Mouse (Mus musculus) CH12.LX (cell line): ENCODE results near the gene Car4. TPM values are rescaled to one million over a fixed set of nuclear protein-coding genes. Genes with fewer than 3 reads are reported as not detected.

Source experiments
- DNase-seq: peaks from one replicate; pipeline ENCODE4 v3.0.0-alpha.2; 2013; ENCODE audit errors: extremely low read depth
- H3K27ac ChIP-seq: 2 replicates; pipeline ENCODE4 v1.5.1; 2012; ENCODE audit warnings: low read depth, mild to moderate bottlenecking, control low read depth, moderate library complexity; ENCODE audit not compliant: insufficient read depth
- H3K27me3 ChIP-seq: replicated peaks from 2 replicates; pipeline ENCODE3; 2012; ENCODE audit warnings: inconsistent platforms
- H3K36me3 ChIP-seq, 2 experiments: replicated peaks in 1 of 2; 2 replicates each; pipeline versions ENCODE3 to v1.6.1; 2012; ENCODE audit warnings: inconsistent platforms in 1 of 2, low read length in 1 of 2, mild to moderate bottlenecking in 1 of 2, mixed read lengths in 1 of 2, moderate library complexity in 1 of 2; ENCODE audit not compliant: control insufficient read depth in 1 of 2, insufficient read depth in 1 of 2
- H3K4me1 ChIP-seq, 2 experiments: 2 replicates each; pipeline ENCODE4 v1.6.1; 2012; ENCODE audit warnings: inconsistent platforms in 1 of 2, moderate library complexity in 1 of 2; ENCODE audit not compliant: insufficient read depth in 2 of 2, control insufficient read depth in 1 of 2
- H3K4me2 ChIP-seq: 2 replicates; pipeline ENCODE4 v1.6.1; 2012; ENCODE audit warnings: low read depth, mild to moderate bottlenecking, control low read depth; ENCODE audit not compliant: poor library complexity, insufficient read depth, severe bottlenecking
- H3K4me3 ChIP-seq, 3 experiments: fragments of 150-350 bp in 1 of 3; sonication (generic) in 1 of 3; replicated peaks in 1 of 3; 2 replicates each; pipeline versions ENCODE3 to v1.5.1; 2011 to 2012; ENCODE audit warnings: low read depth in 2 of 3, low read length in 2 of 3, mild to moderate bottlenecking in 2 of 3, moderate library complexity in 2 of 3, control low read depth in 1 of 3, improper control_type of control experiment in 1 of 3, inconsistent platforms in 1 of 3, mixed read lengths in 1 of 3; ENCODE audit not compliant: poor library complexity in 1 of 3
- H3K79me2 ChIP-seq: replicated peaks from 2 replicates; pipeline ENCODE4 v1.6.1; 2012; ENCODE audit warnings: mild to moderate bottlenecking, moderate library complexity; ENCODE audit not compliant: control insufficient read depth, poor library complexity, insufficient read depth, severe bottlenecking; ENCODE audit errors: extremely low read depth
- H3K9ac ChIP-seq: 2 replicates; pipeline ENCODE4 v1.6.1; 2012; ENCODE audit warnings: low read depth, mild to moderate bottlenecking, control low read depth, moderate library complexity; ENCODE audit not compliant: insufficient read depth
- H3K9me3 ChIP-seq: replicated peaks from 2 replicates; pipeline ENCODE3; 2012; ENCODE audit warnings: low read length, inconsistent platforms, mixed read lengths
- CHD2 ChIP-seq: IDR thresholded peaks from 2 replicates; pipeline ENCODE4 v1.6.1; 2011; ENCODE audit warnings: low read length, improper control_type of control experiment
- GABPA ChIP-seq: IDR thresholded peaks from 2 replicates; pipeline ENCODE4 v1.6.1; 2012; ENCODE audit warnings: low read depth, low read length, improper control_type of control experiment, inconsistent platforms; ENCODE audit not compliant: insufficient replicate concordance
- HCFC1 ChIP-seq: IDR thresholded peaks from 2 replicates; pipeline ENCODE4 v1.6.1; 2012; ENCODE audit warnings: low read depth, mild to moderate bottlenecking, inconsistent platforms, low read length, improper control_type of control experiment
- IRF4 ChIP-seq: IDR thresholded peaks from 2 replicates; pipeline ENCODE4 v1.6.1; 2014; ENCODE audit warnings: low read depth, mild to moderate bottlenecking, inconsistent platforms, low read length, improper control_type of control experiment
- JUN ChIP-seq: IDR thresholded peaks from 2 replicates; pipeline ENCODE4 v1.6.1; 2011; ENCODE audit warnings: low read depth, mild to moderate bottlenecking, low read length, improper control_type of control experiment, moderate library complexity; ENCODE audit not compliant: insufficient read depth
- KAT2A ChIP-seq: IDR thresholded peaks from 2 replicates; pipeline ENCODE4 v1.6.1; 2012; ENCODE audit warnings: low read length, improper control_type of control experiment, inconsistent platforms; ENCODE audit not compliant: insufficient replicate concordance
- MAFK ChIP-seq: IDR thresholded peaks from 2 replicates; pipeline ENCODE4 v1.6.1; 2011; ENCODE audit warnings: low read length, improper control_type of control experiment; ENCODE audit not compliant: insufficient replicate concordance
- MYC ChIP-seq: IDR thresholded peaks from 2 replicates; pipeline ENCODE4 v1.6.1; 2011; ENCODE audit warnings: low read depth, mild to moderate bottlenecking, improper control_type of control experiment, low read length
- NRF1 ChIP-seq: IDR thresholded peaks from 2 replicates; pipeline ENCODE4 v1.6.1; 2014; ENCODE audit warnings: low read depth, mild to moderate bottlenecking, inconsistent platforms, low read length, improper control_type of control experiment, moderate library complexity
- RAD21 ChIP-seq: IDR thresholded peaks from 2 replicates; pipeline ENCODE4 v1.6.1; 2011; ENCODE audit warnings: low read depth, mild to moderate bottlenecking, low read length, improper control_type of control experiment, moderate library complexity
- RCOR1 ChIP-seq: conservative IDR thresholded peaks from 2 replicates; pipeline ENCODE4 v1.6.1; 2012; ENCODE audit warnings: low read depth, mild to moderate bottlenecking, inconsistent platforms, low read length, improper control_type of control experiment
- SIN3A ChIP-seq: IDR thresholded peaks from 2 replicates; pipeline ENCODE4 v1.6.1; 2012; ENCODE audit warnings: low read length, improper control_type of control experiment, inconsistent platforms
- SMC3 ChIP-seq: IDR thresholded peaks from 2 replicates; pipeline ENCODE4 v1.6.1; 2011; ENCODE audit warnings: low read depth, low read length, improper control_type of control experiment
- USF1 ChIP-seq: IDR thresholded peaks from 2 replicates; pipeline ENCODE4 v1.6.1; 2014; ENCODE audit warnings: low read depth, mild to moderate bottlenecking, inconsistent platforms, low read length, improper control_type of control experiment
- USF2 ChIP-seq: conservative IDR thresholded peaks from 2 replicates; pipeline ENCODE4 v1.6.1; 2011; ENCODE audit warnings: low read depth, low read length, improper control_type of control experiment
- ZC3H11A ChIP-seq: IDR thresholded peaks from 2 replicates; pipeline ENCODE4 v1.6.1; 2012; ENCODE audit warnings: low read depth, mild to moderate bottlenecking, inconsistent platforms, low read length, improper control_type of control experiment
- dilution Hi-C: fragments of 300-500 bp; cut with MboI; formaldehyde crosslinking; loops from 2 replicates; pipeline ENCODE4 v1.14.3; 2020; ENCODE audit warnings: low sequenced_read_pairs; ENCODE audit not compliant: extremely low pct_unique_long_range_greater_than_20kb, extremely low pct_ligation_motif_present
- in situ Hi-C: fragments of 300-500 bp; cut with MboI; formaldehyde crosslinking; loops from 3 replicates; pipeline ENCODE4 v1.14.3; 2019; ENCODE audit warnings: low sequenced_read_pairs, low pct_ligation_motif_present, low pct_unique_long_range_greater_than_20kb, mixed read lengths
- polyA plus RNA-seq: library from polyadenylated mRNA; unstranded; fragments of >175 nt; gene quantifications from 2 replicates; pipeline ENCODE4 v1.2.1, GENCODE M21; 2012; ENCODE audit warnings: low read depth; ENCODE audit not compliant: insufficient read length
- total RNA-seq, 2 experiments: library from RNA; depleted of rRNA; stranded (reverse); fragments of 300-350 nt in 1 of 2; fragments of >200 nt in 1 of 2; gene quantifications; 2 replicates each; pipeline ENCODE4 v1.2.3; 2012 to 2014

Gene Car4
- total and polyA plus RNA-seq, 3 experiments: not detected

GRCm38 (mm10) chr11:84980697-84981096, 23.1 kb downstream of the Car4 start:
- H3K4me1 ChIP-seq: no peaks in the 10 kb centered on the region
- H3K4me3 ChIP-seq: no peak overlapping the region
- H3K9ac ChIP-seq: no peak overlapping the region
- no peaks in the 10 kb centered on the region for H3K9me3 ChIP-seq
- in situ Hi-C loops (no loop called here), dilution Hi-C loops (no loop called here)
- TF ChIP-seq RAD21 (no peak), NRF1 (no peak), GABPA (no peak), SMC3 (no peak), USF1 (no peak), HCFC1 (no peak), ZC3H11A (no peak), USF2 (no peak), JUN (no peak)
- peaks cover 3 to 6% of the 10 kb centered on the region in 2 experiments for H3K36me3 ChIP-seq
- H3K4me2 ChIP-seq: no peak overlapping the region
- no peaks in the 10 kb centered on the region for H3K79me2 ChIP-seq
- DNase-seq: no peak
- H3K27me3 ChIP-seq: no peaks in the 10 kb centered on the region
- no peak overlapping the region for H3K27ac ChIP-seq

DNA sequence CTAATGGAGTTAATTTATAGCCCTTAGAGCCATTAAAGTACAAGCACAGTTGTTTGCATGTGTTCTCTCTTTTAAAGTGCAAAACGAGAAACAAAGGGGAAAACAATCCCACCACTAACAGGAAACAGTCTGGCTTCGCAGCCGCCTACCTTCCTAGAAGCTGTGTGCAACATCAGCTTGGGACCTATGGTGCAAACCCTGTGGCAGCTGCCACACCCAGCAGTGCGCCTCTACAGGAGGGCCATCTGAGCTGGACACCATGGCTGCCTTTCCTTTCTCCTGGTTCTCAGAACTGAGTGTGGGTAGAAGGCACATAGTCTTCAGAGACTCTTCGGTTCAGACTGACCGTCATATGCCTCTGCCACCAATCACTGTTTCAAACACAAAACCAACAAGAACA, 27.8 kb downstream of the Car4 start:
- no peak overlapping the region for H3K27ac ChIP-seq
- H3K79me2 ChIP-seq: no peaks in the 10 kb centered on the region
- DNase-seq: no peak
- no peaks in the 10 kb centered on the region for H3K4me1 ChIP-seq
- H3K4me3 ChIP-seq: no peak overlapping the region
- no peak overlapping the region for H3K9ac ChIP-seq
- H3K4me2 ChIP-seq: no peak overlapping the region
- dilution Hi-C loops (no loop called here), in situ Hi-C loops (no loop called here)
- H3K36me3 ChIP-seq: peaks cover 11 to 30% of the 10 kb centered on the region in 2 experiments
- H3K27me3 ChIP-seq: no peaks in the 10 kb centered on the region
- no peaks in the 10 kb centered on the region for H3K9me3 ChIP-seq
- TF ChIP-seq MAFK (no peak), RAD21 (no peak), RCOR1 (no peak), CHD2 (no peak), KAT2A (no peak), IRF4 (no peak), MYC (no peak), GABPA (no peak), SIN3A (no peak), JUN (no peak)
